8 mouse cellular contexts compared by ENCODE assay signal in the genomic region with DNA sequence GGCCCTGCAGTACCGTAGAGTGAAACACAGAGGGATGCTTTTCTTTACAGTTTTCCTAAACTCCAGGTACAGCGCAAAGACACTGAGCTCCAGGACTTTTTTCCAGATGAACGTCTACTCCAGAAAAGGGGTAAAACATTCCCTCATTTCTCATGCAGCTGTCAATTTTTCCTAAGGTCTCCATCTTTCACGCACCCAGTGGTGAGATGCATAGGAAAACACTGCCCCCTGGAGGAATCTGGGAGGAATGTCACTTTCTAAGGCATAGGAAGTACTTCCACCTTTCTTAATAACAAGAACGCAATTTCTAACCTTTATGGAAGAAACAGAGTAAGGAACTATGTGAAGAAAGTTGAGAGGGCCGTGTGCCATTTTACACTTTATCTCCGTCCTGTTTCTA.
A peak's percentile ranks its signal among the peaks of the same experiment; 100 is the strongest.
DNase-seq lines count a peak whose midpoint lies in the region; ATAC-seq and TF ChIP-seq lines count a peak whose summit lies in the region.

No protein-coding gene starts in this region.

- no peaks in the 10 kb centered on the region for H3K36me3 ChIP-seq in kidney, postnatal 0 days (ENCODE audit: insufficient read depth, low read length)
- H3K36me3 ChIP-seq in kidney, embryonic 14.5 days (ENCODE audit: control insufficient read depth, insufficient read depth, low read length): no peaks in the 10 kb centered on the region; the same call in 1 of the 2 replicates
- H3K36me3 ChIP-seq in forebrain, embryonic 16.5 days (ENCODE audit: control insufficient read depth, insufficient read depth): no peaks in the 10 kb centered on the region
- no peaks in the 10 kb centered on the region for H3K36me3 ChIP-seq in midbrain, embryonic 11.5 days (ENCODE audit: control insufficient read depth, insufficient read depth, low read length)

- peak; percentile 69 for DNase-seq in kidney, postnatal 0 days (ENCODE audit: low spot score)
- DNase-seq in ES-CJ7 (ENCODE audit: low read depth, low spot score): peak; percentile 49
- DNase-seq in cerebellum, adult 11 months: peak; percentile 27
- DNase-seq in midbrain, embryonic 11.5 days (ENCODE audit: low spot score, missing footprints): peak; percentile 86
- no peak for DNase-seq in ovary, postnatal 36 days (ENCODE audit: low spot score)
- no peak for DNase-seq in right cerebral cortex, postnatal 14 days

- peak; percentile 82 for TF ChIP-seq CTCF in kidney, postnatal 0 days (IDR thresholded peaks at IDR 0.05; ENCODE audit: low read depth)

- no peaks in the 10 kb centered on the region for H3K4me1 ChIP-seq in kidney, postnatal 0 days (replicated peaks; ENCODE audit: insufficient read depth, low read length)
- H3K4me1 ChIP-seq in kidney, embryonic 14.5 days (ENCODE audit: control insufficient read depth, insufficient read depth, low read length): no peaks in the 10 kb centered on the region
- H3K4me1 ChIP-seq in forebrain, embryonic 16.5 days (replicated peaks; ENCODE audit: control insufficient read depth, insufficient read depth, low read length): no peaks in the 10 kb centered on the region
- no peaks in the 10 kb centered on the region for H3K4me1 ChIP-seq in midbrain, embryonic 11.5 days (ENCODE audit: control insufficient read depth, insufficient read depth, low read length)

- no peak overlapping the region for H3K9ac ChIP-seq in kidney, postnatal 0 days (ENCODE audit: low read depth, low read length)
- H3K9ac ChIP-seq in kidney, embryonic 14.5 days (ENCODE audit: low read depth, low read length): no peak overlapping the region
- no peak overlapping the region for H3K9ac ChIP-seq in forebrain, embryonic 16.5 days (replicated peaks; ENCODE audit: low read depth, low read length)
- no peak overlapping the region for H3K9ac ChIP-seq in midbrain, embryonic 11.5 days (ENCODE audit: low read length)

- H3K9me3 ChIP-seq in kidney, postnatal 0 days (replicated peaks; ENCODE audit: low read length): no peaks in the 10 kb centered on the region
- no peaks in the 10 kb centered on the region for H3K9me3 ChIP-seq in kidney, embryonic 14.5 days (ENCODE audit: control insufficient read depth, low read length)
- no peaks in the 10 kb centered on the region for H3K9me3 ChIP-seq in forebrain, embryonic 16.5 days (ENCODE audit: control insufficient read depth, low read length)
- no peaks in the 10 kb centered on the region for H3K9me3 ChIP-seq in midbrain, embryonic 11.5 days (ENCODE audit: control insufficient read depth, low read length)

- H3K4me3 ChIP-seq in kidney, postnatal 0 days (replicated peaks; ENCODE audit: low read depth, low read length): no peak overlapping the region
- H3K4me3 ChIP-seq in kidney, embryonic 14.5 days (ENCODE audit: low read length): no peak overlapping the region
- H3K4me3 ChIP-seq in forebrain, embryonic 16.5 days (replicated peaks; ENCODE audit: low read length): no peak overlapping the region
- H3K4me3 ChIP-seq in midbrain, embryonic 11.5 days (ENCODE audit: low read depth, low read length): no peak overlapping the region

- H3K27ac ChIP-seq in kidney, postnatal 0 days: no peak overlapping the region
- no peak overlapping the region for H3K27ac ChIP-seq in kidney, embryonic 14.5 days (ENCODE audit: low read depth, low read length)
- no peak overlapping the region for H3K27ac ChIP-seq in forebrain, embryonic 16.5 days (ENCODE audit: low read length)
- H3K27ac ChIP-seq in midbrain, embryonic 11.5 days (ENCODE audit: low read depth, low read length): no peak overlapping the region

- H3K27me3 ChIP-seq in kidney, postnatal 0 days (ENCODE audit: insufficient read depth, low read length): no peaks in the 10 kb centered on the region
- H3K27me3 ChIP-seq in kidney, embryonic 14.5 days (ENCODE audit: control insufficient read depth, insufficient read depth, low read length): no peaks in the 10 kb centered on the region
- no peaks in the 10 kb centered on the region for H3K27me3 ChIP-seq in forebrain, embryonic 16.5 days (replicated peaks; ENCODE audit: control insufficient read depth, insufficient read depth, low read length)
- no peaks in the 10 kb centered on the region for H3K27me3 ChIP-seq in midbrain, embryonic 11.5 days (ENCODE audit: control insufficient read depth, insufficient read depth, low read length)

- H3K4me2 ChIP-seq in kidney, postnatal 0 days (ENCODE audit: low read length): no peak overlapping the region
- H3K4me2 ChIP-seq in kidney, embryonic 14.5 days (replicated peaks; ENCODE audit: low read depth, low read length): no peak overlapping the region
- H3K4me2 ChIP-seq in forebrain, embryonic 16.5 days (ENCODE audit: low read length): no peak overlapping the region
- H3K4me2 ChIP-seq in midbrain, embryonic 11.5 days: no peak overlapping the region

- WGBS in kidney, postnatal 0 days: 43% methylated on average over 7 of the region's 7 CpGs
- 44% methylated on average over 7 of the region's 7 CpGs for WGBS in kidney, embryonic 14.5 days
- WGBS in forebrain, embryonic 16.5 days: 49% methylated on average over 7 of the region's 7 CpGs
- WGBS in midbrain, embryonic 11.5 days: 38% methylated on average over 7 of the region's 7 CpGs

- peak; percentile 33; the same call in 1 of the 2 replicates for ATAC-seq in kidney, postnatal 0 days (replicated peaks; ENCODE audit: low FRiP score, low read depth)
- ATAC-seq in kidney, embryonic 14.5 days (ENCODE audit: low FRiP score, low TSS enrichment): no peak
- ATAC-seq in forebrain, embryonic 16.5 days: peak; percentile 50
- peak; percentile 41 for ATAC-seq in midbrain, embryonic 11.5 days (ENCODE audit: low FRiP score)

Comparison
In these comparisons a context has a peak if more than half of its experiments do, and no peak if none do; other contexts are left out.
1. DNase-seq: peak in kidney, postnatal 0 days (single experiment), ES-CJ7 (single experiment), cerebellum, adult 11 months (single experiment) and midbrain, embryonic 11.5 days (single experiment); none in ovary, postnatal 36 days (single experiment) and right cerebral cortex, postnatal 14 days (single experiment).